Mouse (Mus musculus) MEL (cell line): ENCODE results near the gene Srgn. TPM values are rescaled to one million over a fixed set of nuclear protein-coding genes. Genes with fewer than 3 reads are reported as not detected.

Experiments
- DNase-seq: peaks from one replicate; pipeline ENCODE4 v3.0.0; 2011; ENCODE audit warnings: low read depth, low spot score
- H3K27ac ChIP-seq: 2 replicates; pipeline ENCODE4 v1.5.1; 2012; ENCODE audit warnings: low read depth, mild to moderate bottlenecking, control low read depth, low read length, moderate library complexity; ENCODE audit not compliant: control insufficient read depth
- H3K27me3 ChIP-seq, 2 experiments: fragments of 150-350 bp in 1 of 2; sonication (generic) in 1 of 2; 2 replicates each; pipeline ENCODE4 v1.6.1; 2012; ENCODE audit warnings: low read length in 2 of 2, mild to moderate bottlenecking in 2 of 2, improper control_type of control experiment in 1 of 2, moderate library complexity in 1 of 2; ENCODE audit not compliant: insufficient read depth in 2 of 2, control insufficient read depth in 1 of 2
- H3K36me3 ChIP-seq, 2 experiments: 2 replicates each; pipeline ENCODE4 v1.6.1; 2012 to 2014; ENCODE audit warnings: low read length in 2 of 2, improper control_type of control experiment in 1 of 2, inconsistent platforms in 1 of 2, mild to moderate bottlenecking in 1 of 2; ENCODE audit not compliant: insufficient read depth in 2 of 2, control insufficient read depth in 1 of 2
- H3K4me1 ChIP-seq, 2 experiments: fragments of 150-350 bp in 1 of 2; sonication (generic) in 1 of 2; 2 replicates each; pipeline ENCODE4 v1.6.1; 2012; ENCODE audit warnings: low read length in 2 of 2, improper control_type of control experiment in 1 of 2, mild to moderate bottlenecking in 1 of 2; ENCODE audit not compliant: insufficient read depth in 2 of 2, control insufficient read depth in 1 of 2
- H3K4me3 ChIP-seq, 2 experiments: fragments of 150-350 bp in 1 of 2; sonication (generic) in 1 of 2; 2 replicates each; pipeline ENCODE4 v1.5.1; 2012; ENCODE audit warnings: low read depth in 2 of 2, low read length in 2 of 2, mild to moderate bottlenecking in 2 of 2, moderate library complexity in 2 of 2, control low read depth in 1 of 2, improper control_type of control experiment in 1 of 2; ENCODE audit not compliant: control insufficient read depth in 1 of 2, insufficient read depth in 1 of 2
- H3K79me2 ChIP-seq: 2 replicates; pipeline ENCODE4 v1.6.1; 2012; ENCODE audit warnings: mild to moderate bottlenecking, low read length, moderate library complexity; ENCODE audit not compliant: control insufficient read depth, poor library complexity, insufficient read depth
- H3K9ac ChIP-seq: 2 replicates; pipeline ENCODE4 v1.6.1; 2012; ENCODE audit warnings: low read depth, mild to moderate bottlenecking, control low read depth, low read length, moderate library complexity; ENCODE audit not compliant: control insufficient read depth, poor library complexity, severe bottlenecking
- H3K9me3 ChIP-seq: fragments of 150-350 bp; sonication (generic); replicated peaks from 2 replicates; pipeline ENCODE4 v1.6.1; 2012; ENCODE audit warnings: mild to moderate bottlenecking, low read length, improper control_type of control experiment, moderate library complexity; ENCODE audit not compliant: insufficient read depth
- BHLHE40 ChIP-seq: IDR thresholded peaks from 2 replicates; pipeline ENCODE4 v1.6.1; 2012; ENCODE audit warnings: low read depth, mild to moderate bottlenecking, inconsistent platforms, low read length, improper control_type of control experiment, borderline replicate concordance
- CTCF ChIP-seq, 3 experiments: IDR thresholded peaks in 2 of 3; conservative IDR thresholded peaks in 1 of 3; 2 replicates each; pipeline ENCODE4 v1.5.1; 2011 to 2012; ENCODE audit warnings: low read length in 3 of 3, low read depth in 2 of 3, mild to moderate bottlenecking in 2 of 3, improper control_type of control experiment in 1 of 3, inconsistent platforms in 1 of 3, mixed read lengths in 1 of 3, moderate library complexity in 1 of 3; ENCODE audit not compliant: control insufficient read depth in 1 of 3, insufficient read depth in 1 of 3, poor library complexity in 1 of 3, severe bottlenecking in 1 of 3
- E2F4 ChIP-seq: IDR thresholded peaks from 2 replicates; pipeline ENCODE4 v1.6.1; 2011; ENCODE audit warnings: low read depth, low read length, improper control_type of control experiment, borderline replicate concordance
- GABPA ChIP-seq: IDR thresholded peaks from 2 replicates; pipeline ENCODE4 v1.6.1; 2012; ENCODE audit warnings: low read depth, mild to moderate bottlenecking, inconsistent platforms, low read length, improper control_type of control experiment, moderate library complexity
- MAFK ChIP-seq: IDR thresholded peaks from 2 replicates; pipeline ENCODE4 v1.6.1; 2011; ENCODE audit warnings: low read depth, mild to moderate bottlenecking, low read length, improper control_type of control experiment, borderline replicate concordance
- MEF2A ChIP-seq: IDR thresholded peaks from 2 replicates; pipeline ENCODE4 v1.6.1; 2014; ENCODE audit warnings: low read depth, mild to moderate bottlenecking, inconsistent platforms, low read length, improper control_type of control experiment; ENCODE audit not compliant: poor library complexity, insufficient replicate concordance, severe bottlenecking; ENCODE audit errors: extremely low read depth
- MXI1 ChIP-seq: IDR thresholded peaks from 2 replicates; pipeline ENCODE4 v1.6.1; 2011; ENCODE audit warnings: mild to moderate bottlenecking, low read depth, low read length, improper control_type of control experiment
- MYC ChIP-seq: IDR thresholded peaks from 2 replicates; pipeline ENCODE4 v1.6.1; 2011; ENCODE audit warnings: low read depth, mild to moderate bottlenecking, low read length, improper control_type of control experiment, moderate library complexity
- NELFE ChIP-seq: IDR thresholded peaks from 2 replicates; pipeline ENCODE4 v1.6.1; 2011; ENCODE audit warnings: low read depth, low read length, improper control_type of control experiment
- POLR2A ChIP-seq, 2 experiments: IDR thresholded peaks; 2 replicates each; pipeline ENCODE4 v1.6.1; 2011 to 2012; ENCODE audit warnings: low read length in 2 of 2, mild to moderate bottlenecking in 2 of 2, control low read depth in 1 of 2, improper control_type of control experiment in 1 of 2, low read depth in 1 of 2, moderate library complexity in 1 of 2; ENCODE audit not compliant: control insufficient read depth in 1 of 2, insufficient read depth in 1 of 2, poor library complexity in 1 of 2
- SIN3A ChIP-seq: IDR thresholded peaks from 2 replicates; pipeline ENCODE4 v1.6.1; 2012; ENCODE audit warnings: low read length, improper control_type of control experiment, inconsistent platforms
- SMC3 ChIP-seq: IDR thresholded peaks from 2 replicates; pipeline ENCODE4 v1.6.1; 2011; ENCODE audit warnings: low read depth, low read length, improper control_type of control experiment
- TAL1 ChIP-seq: IDR thresholded peaks from 2 replicates; pipeline ENCODE4 v1.6.1; 2012; ENCODE audit warnings: mild to moderate bottlenecking, inconsistent platforms, low read length, moderate library complexity, mixed read lengths
- UBTF ChIP-seq: IDR thresholded peaks from 2 replicates; pipeline ENCODE4 v1.6.1; 2012; ENCODE audit warnings: low read depth, mild to moderate bottlenecking, inconsistent platforms, low read length, improper control_type of control experiment, moderate library complexity, borderline replicate concordance; ENCODE audit not compliant: insufficient read depth
- USF2 ChIP-seq, 2 experiments: IDR thresholded peaks; 2 replicates each; pipeline ENCODE4 v1.6.1; 2011 to 2012; ENCODE audit warnings: improper control_type of control experiment in 2 of 2, low read length in 2 of 2, borderline replicate concordance in 1 of 2, inconsistent platforms in 1 of 2, low read depth in 1 of 2, mild to moderate bottlenecking in 1 of 2; ENCODE audit not compliant: insufficient read depth in 1 of 2
- polyA plus RNA-seq, 2 experiments: library from polyadenylated mRNA; stranded (reverse) in 1 of 2; unstranded in 1 of 2; fragments of >175 nt in 1 of 2; fragments of >200 nt in 1 of 2; gene quantifications; 2 replicates each; pipeline versions ENCODE4 v1.2.1 to v1.2.4; 2012; ENCODE audit warnings: low replicate concordance in 2 of 2, low read depth in 1 of 2; ENCODE audit not compliant: insufficient read length in 2 of 2, insufficient read depth in 1 of 2, missing spikeins in 1 of 2
- total RNA-seq: library from RNA; depleted of rRNA; stranded (reverse); fragments of 300-350 nt; gene quantifications from 2 replicates; pipeline ENCODE4 v1.2.3, GENCODE M21; 2012

Srgn gene
- total and polyA plus RNA-seq, 3 experiments = 164 to 217 TPM; not detected in 1

DNA sequence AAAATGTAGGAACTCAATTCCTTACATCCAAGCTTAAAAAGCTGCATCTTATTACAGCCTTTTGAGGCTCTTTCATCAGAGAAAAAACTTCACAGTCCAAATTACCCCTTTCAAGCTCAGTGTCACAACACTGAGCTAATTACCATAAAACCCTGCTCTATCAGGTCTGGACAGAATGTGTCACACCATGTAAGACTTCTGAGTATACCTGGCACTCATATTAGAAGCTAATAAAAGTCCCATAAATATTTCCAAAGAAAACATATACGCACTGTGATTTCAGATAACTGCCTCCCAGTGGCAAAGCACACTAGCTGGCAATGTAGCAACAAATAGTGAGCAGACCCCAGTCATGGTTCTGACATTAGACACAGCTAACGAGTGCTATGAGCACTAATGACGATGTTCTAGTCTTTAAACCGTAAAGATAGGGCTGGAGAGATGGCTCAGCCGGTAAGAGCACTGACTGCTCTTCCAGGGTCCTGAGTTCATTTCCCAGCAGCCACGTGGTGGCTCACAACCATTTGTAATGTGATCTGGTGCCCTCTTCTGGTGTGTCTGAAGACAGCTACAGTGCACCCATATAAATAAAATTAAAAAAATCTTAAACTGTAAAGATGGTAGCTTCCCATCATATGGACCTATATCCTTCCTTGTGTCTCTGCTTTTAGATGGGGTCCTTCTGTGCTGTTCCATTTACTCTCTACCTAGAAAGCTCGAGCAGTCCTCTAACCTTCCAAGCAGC, 46.0 kb downstream of the Srgn start:
- no peak overlapping the region for H3K4me3 ChIP-seq
- H3K27me3 ChIP-seq = no peaks in the 10 kb centered on the region
- peaks cover 56% of the 10 kb centered on the region for H3K79me2 ChIP-seq
- H3K9ac ChIP-seq = no peak overlapping the region
- no peak overlapping the region for H3K27ac ChIP-seq
- H3K9me3 ChIP-seq = no peaks in the 10 kb centered on the region
- TF ChIP-seq UBTF = no peak
- no peak for TF ChIP-seq SMC3
- TF ChIP-seq USF2 (IDR thresholded peaks at IDR 0.05; ENCODE audit: borderline replicate concordance in 1 of 2, insufficient read depth in 1 of 2, low read depth in 1 of 2, low read length in 2 of 2) = no peak
- peak in 2 of 3 experiments; percentile 7 to 12; a peak in 1 of 6 replicates for TF ChIP-seq CTCF (IDR thresholded peaks at IDR 0.05 in 2 of 3, conservative IDR thresholded peaks at IDR 0.05 in 1 of 3; ENCODE audit: control insufficient read depth in 1 of 3, insufficient read depth in 1 of 3, low read depth in 2 of 3, low read length in 3 of 3, poor library complexity in 1 of 3, severe bottlenecking in 1 of 3)
- no peak for TF ChIP-seq MXI1
- no peak for TF ChIP-seq NELFE
- TF ChIP-seq MYC = peak; percentile 24; the same call in 1 of the 2 replicates
- TF ChIP-seq BHLHE40 = no peak
- no peak for TF ChIP-seq E2F4
- TF ChIP-seq TAL1 = no peak
- no peak for TF ChIP-seq SIN3A
- H3K4me1 ChIP-seq = peaks cover 3 to 13% of the 10 kb centered on the region in 2 experiments; a peak in 1 of 4 replicates
- no peak for DNase-seq
- peaks cover 15 to 22% of the 10 kb centered on the region in 2 experiments for H3K36me3 ChIP-seq

GRCm38 (mm10) chr10:62476980-62477379, 50.3 kb downstream of the Srgn start:
- H3K9me3 ChIP-seq = no peaks in the 10 kb centered on the region
- H3K79me2 ChIP-seq = peaks cover 22% of the 10 kb centered on the region
- H3K36me3 ChIP-seq = peaks cover 4 to 27% of the 10 kb centered on the region in 2 experiments
- no peak overlapping the region for H3K9ac ChIP-seq
- no peaks in the 10 kb centered on the region for H3K4me1 ChIP-seq
- TF ChIP-seq USF2 (IDR thresholded peaks at IDR 0.05; ENCODE audit: borderline replicate concordance in 1 of 2, insufficient read depth in 1 of 2, low read depth in 1 of 2, low read length in 2 of 2) (no peak), MEF2A (no peak), CTCF (IDR thresholded peaks at IDR 0.05 in 2 of 3, conservative IDR thresholded peaks at IDR 0.05 in 1 of 3; ENCODE audit: control insufficient read depth in 1 of 3, insufficient read depth in 1 of 3, low read depth in 2 of 3, low read length in 3 of 3, poor library complexity in 1 of 3, severe bottlenecking in 1 of 3) (no peak), POLR2A (IDR thresholded peaks at IDR 0.05; ENCODE audit: control insufficient read depth in 1 of 2, insufficient read depth in 1 of 2, low read depth in 1 of 2, low read length in 2 of 2, poor library complexity in 1 of 2) (no peak), MAFK (no peak), GABPA (no peak)
- TF ChIP-seq, all 39 proteins: peak for 0
- Histone ChIP-seq H3K4me3 (no peak overlapping the region), H3K27ac (no peak overlapping the region), H3K27me3 (no peaks in the 10 kb centered on the region)
- DNase-seq = no peak
